Mouse (Mus musculus) adrenal gland, postnatal 10 days (tissue): ENCODE data around the gene Psmd2. TPM values are rescaled to one million over a fixed set of nuclear protein-coding genes. Genes with fewer than 3 reads are reported as not detected.
A peak's percentile ranks its signal among the peaks of the same experiment; 100 is the strongest.
"Not testable (repeated sequence)": the region's sequence is repeated elsewhere in the genome, so short reads cannot be mapped to it uniquely, and the experiment has no call there.

Source experiments
- DNase-seq: peaks from one replicate; pipeline ENCODE4 v3.0.0; 2021; ENCODE audit warnings: mixed read lengths
- total RNA-seq, 2 experiments: library from RNA; stranded (reverse); gene quantifications; 2 replicates each; pipeline ENCODE4 v1.2.3; 2021

The Psmd2 gene
- total RNA-seq, 2 experiments from 2014 or later = 196 to 198 TPM

GRCm38 (mm10) chr16:20653315-20653714 lies 1.9 kb downstream of the Psmd2 start:
- no peak for DNase-seq

DNA sequence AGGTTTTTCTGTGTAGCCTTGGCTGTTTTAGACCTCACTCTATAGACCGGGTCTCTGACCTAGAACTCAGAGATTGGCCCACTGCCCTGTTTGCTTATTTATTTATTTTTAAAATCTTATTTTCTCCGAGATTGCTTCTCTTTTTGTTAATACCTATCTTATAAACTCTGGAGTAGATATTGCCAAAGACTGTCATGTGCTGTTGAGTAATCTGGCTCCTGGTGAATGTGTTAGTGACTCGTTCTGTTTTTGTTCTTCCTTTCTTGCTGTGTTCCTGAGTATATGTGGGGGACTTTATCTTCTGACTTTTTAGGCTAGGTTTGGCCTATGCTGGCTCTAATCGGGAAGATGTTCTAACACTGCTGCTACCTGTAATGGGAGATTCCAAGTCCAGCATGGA lies 6.2 kb downstream of the Psmd2 start:
- DNase-seq = no peak

GRCm38 (mm10) chr16:20668013-20668412 lies 16.6 kb downstream of the Psmd2 start, which contains the start of gene Eif4g1:
Gene Eif4g1, plus strand, starts transcription at chr16:20668313.
- DNase-seq = not testable (repeated sequence)

- no peak for DNase-seq
Observed at GRCm38 (mm10) chr16:20670291-20670690, 18.8 kb downstream of the Psmd2 start.

DNA sequence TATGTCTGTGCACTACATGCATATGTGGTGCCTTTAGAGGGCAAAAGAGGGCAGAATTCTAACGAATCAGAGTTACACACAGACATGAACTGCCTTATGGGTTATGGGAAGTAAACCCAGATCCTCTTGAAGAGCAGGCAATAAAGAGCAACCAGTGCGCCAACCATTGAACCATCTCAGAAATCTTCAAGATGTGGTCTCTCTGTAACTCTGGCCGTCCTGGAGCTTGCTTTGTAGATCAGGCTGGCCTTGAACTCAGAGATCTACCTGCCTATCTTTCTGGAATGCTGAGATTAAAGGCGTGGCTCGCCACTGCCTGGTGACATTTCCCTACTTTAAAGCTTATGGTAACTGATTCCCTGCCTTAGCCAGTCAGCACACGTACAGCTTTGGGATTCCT lies 20.4 kb downstream of the Psmd2 start:
- no peak for DNase-seq

- DNase-seq = peak; percentile 98
Observed at GRCm38 (mm10) chr16:20672500-20672902, 21.0 kb downstream of the Psmd2 start.

DNA sequence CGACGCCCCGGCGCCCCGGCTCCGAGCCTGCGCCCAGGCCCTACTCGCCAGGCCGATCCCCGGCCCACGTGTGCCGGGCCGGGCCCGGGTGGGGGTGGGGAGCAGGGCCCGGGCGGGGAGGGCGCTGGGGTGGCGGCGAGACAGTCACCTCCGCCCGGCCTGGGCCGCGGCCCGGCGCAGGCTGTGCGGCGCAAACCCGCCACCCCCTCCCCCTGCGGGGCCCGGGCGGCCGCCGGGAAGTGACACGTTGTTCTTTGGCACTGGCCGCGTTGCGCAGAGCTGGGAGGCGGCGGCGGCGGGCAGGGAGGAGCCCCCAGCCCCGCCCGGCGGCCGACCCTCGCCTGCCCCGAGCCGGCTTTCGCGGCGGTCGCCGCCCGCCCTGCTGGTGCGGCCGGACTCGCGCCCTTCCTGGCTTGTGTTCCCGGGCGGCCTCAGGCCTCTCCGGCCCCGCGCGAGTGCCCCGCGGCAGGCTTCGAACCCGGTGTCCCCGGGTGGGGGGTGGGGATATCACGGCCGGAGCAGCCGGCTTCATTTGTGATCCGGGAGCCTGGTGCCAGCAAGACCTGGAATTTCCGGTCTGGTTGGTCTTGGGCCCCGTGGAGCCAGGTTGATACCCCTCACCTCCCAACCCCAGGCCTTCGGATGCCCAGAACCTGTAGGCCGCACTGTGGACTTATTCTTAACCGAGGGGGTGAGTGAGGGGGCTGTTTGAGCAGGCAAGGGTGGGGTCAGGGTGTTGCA lies 21.7 kb downstream of the Psmd2 start:
- peak; percentile 82 for DNase-seq

GRCm38 (mm10) chr16:20673706-20674303 lies 22.4 kb downstream of the Psmd2 start:
- DNase-seq = peak; percentile 75

DNA sequence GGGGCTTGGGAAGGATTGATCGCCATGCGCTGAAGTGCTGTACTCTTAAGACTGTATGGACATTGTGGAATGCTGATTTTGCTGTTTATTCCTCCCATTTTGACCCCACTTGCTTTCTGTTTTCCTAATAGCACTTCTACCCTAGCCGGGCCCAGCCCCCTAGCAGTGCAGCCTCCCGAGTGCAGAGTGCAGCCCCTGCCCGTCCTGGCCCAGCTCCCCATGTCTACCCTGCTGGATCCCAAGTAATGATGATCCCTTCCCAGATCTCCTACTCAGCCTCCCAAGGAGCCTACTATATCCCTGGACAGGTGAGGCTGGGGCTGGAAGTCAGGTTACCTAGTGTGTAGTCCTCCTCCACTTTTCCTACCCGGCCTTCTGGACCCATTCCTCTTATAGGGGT lies 23.8 kb downstream of the Psmd2 start:
- DNase-seq = no peak

- DNase-seq = no peak
Observed at GRCm38 (mm10) chr16:20676702-20677101, 25.2 kb downstream of the Psmd2 start.

DNA sequence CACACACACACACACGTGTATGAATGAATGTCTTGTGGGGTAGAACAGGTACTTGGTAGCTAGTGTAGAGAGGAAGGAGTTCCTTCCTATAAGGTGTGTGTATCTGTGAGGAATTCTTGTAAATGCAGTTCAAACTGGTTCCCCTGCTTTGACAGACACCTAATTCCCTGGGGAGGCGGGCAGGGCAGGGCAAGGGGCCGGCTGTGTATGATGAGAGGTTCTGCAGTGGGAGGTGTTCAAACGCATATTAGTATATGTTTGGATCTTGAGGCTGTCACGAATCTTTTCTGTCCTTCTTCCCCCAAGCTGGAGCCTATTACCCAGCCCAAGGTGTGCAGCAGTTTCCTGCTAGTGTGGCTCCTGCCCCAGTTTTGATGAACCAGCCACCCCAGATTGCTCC lies 25.9 kb downstream of the Psmd2 start:
- no peak for DNase-seq

GRCm38 (mm10) chr16:20677974-20678675 lies 26.7 kb downstream of the Psmd2 start:
- DNase-seq = peak; percentile 95

GRCm38 (mm10) chr16:20690774-20691173 lies 39.3 kb downstream of the Psmd2 start:
- DNase-seq = no peak

GRCm38 (mm10) chr16:20691617-20692016 lies 40.2 kb downstream of the Psmd2 start:
- no peak for DNase-seq

- no peak for DNase-seq
Observed at GRCm38 (mm10) chr16:20692241-20692965, 41.0 kb downstream of the Psmd2 start.

DNA sequence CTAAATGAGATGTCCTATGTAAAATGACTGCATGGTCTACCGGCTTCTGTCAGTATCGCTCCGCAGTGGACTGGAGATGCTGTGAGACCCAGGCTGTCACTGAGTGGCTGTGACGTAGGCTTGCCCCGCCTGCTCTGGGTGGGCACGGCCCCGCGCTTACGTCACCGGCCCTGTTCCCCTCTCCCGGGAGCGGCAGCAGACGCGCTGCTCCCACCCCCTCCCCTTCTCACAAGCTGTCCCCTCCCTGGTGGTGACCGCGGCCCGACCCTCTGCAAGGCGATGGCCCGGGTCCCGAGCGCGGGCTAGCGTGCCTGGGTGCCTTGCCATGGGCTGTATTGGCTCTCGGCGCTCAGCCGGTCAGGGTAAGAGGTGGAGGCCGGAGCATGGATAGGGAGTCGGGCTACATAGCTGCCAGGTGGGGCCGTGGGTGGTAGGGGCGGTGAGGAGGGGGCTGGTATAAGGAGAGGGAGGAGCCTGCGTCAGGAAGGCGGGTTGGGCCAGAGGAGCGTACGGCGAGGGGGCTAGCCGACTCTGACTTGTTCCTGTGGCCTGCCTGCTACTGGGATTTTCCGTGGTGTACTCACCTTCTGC lies 41.8 kb downstream of the Psmd2 start, which contains the start of gene Fam131a:
TSS of gene Fam131a (plus strand) at position 131 of the 591 bp plus-strand sequence.
- DNase-seq = peak; percentile 94

GRCm38 (mm10) chr16:20694781-20695180 lies 43.3 kb downstream of the Psmd2 start:
- DNase-seq = no peak

DNA sequence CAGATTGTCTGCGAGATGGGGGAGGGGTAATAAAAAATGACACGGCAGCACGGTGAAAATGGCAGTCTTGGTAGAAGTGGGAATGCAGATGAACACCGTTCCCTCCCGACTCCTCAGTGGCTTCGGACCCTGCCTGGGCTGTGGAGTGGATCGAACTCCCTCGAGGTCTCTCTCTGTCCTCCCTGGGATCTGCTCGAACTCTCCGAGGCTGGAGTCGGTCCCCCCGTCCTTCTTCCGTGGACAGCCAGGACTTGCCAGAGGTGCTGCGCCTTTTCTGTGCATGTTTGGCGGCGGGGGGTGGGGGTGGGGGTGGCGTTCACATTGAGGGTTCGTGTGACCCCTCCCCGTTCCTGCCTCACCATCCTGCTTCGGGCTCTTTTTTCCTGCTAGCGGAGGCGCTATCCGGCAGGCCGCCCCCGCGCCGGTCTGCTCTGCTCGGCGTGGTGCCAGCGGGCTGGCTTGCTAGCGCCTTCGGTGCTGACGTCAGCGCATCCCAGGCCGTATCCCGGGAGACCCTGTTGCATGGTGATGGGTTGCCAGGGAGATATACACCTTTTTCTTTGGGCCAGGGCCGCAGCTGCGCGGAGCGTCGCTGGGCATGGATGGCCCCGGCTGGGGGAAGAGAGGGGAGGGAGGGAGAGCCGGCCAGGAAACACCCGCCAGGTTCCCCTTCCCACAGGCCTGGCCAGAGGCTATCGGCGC lies 44.3 kb downstream of the Psmd2 start:
- peak; percentile 92 for DNase-seq

GRCm38 (mm10) chr16:20699266-20699665 lies 47.8 kb downstream of the Psmd2 start:
- DNase-seq = no peak

GRCm38 (mm10) chr16:20700036-20700435 lies 48.6 kb downstream of the Psmd2 start:
- DNase-seq = no peak

DNA sequence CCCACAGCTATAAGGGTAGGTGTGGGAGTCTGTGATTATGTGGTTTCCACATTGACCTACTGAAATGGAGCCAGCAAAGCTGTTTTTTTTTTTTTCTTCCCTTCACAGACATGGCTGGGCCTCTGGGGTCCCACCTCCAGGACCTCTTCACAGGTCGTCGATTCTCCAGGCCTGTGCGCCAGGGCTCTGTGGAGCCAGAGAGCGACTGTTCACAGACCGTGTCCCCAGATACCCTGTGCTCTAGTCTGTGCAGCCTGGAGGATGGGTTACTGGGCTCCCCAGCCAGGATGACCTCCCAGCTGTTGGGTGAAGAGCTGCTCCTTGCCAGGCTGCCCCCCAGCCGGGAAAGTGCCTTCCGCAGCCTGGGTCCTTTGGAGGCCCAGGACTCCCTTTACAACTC lies 49.9 kb downstream of the Psmd2 start:
- DNase-seq = no peak
